Mouse (Mus musculus) A20 (cell line): ENCODE results near the gene Sema4a.

Source experiments
- DNase-seq: peaks from one replicate; pipeline ENCODE4 v3.0.0-alpha.2; 2011; ENCODE audit warnings: low read depth, low spot score

Sema4a gene

DNA sequence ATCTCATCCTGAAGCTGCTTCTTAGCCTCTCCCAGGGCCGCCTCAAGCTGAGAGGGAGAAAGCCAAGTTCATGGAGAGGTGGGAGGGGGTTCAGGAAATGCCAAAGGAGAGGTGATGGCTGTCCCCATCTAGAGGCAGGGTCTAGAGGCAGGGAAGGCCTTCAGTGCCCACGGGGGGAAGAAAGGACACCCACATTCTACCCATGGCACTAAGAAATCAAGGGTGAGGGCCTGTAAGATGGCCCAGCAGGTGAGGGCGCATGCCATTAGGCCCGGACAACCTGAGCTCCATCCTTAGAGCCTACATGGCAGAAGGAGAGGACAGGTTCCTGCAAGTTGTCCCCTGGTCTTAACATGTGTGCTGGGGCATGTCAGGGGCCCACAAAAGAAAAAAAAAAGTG lies 25.9 kb upstream of the Sema4a start:
- DNase-seq = no peak

DNA sequence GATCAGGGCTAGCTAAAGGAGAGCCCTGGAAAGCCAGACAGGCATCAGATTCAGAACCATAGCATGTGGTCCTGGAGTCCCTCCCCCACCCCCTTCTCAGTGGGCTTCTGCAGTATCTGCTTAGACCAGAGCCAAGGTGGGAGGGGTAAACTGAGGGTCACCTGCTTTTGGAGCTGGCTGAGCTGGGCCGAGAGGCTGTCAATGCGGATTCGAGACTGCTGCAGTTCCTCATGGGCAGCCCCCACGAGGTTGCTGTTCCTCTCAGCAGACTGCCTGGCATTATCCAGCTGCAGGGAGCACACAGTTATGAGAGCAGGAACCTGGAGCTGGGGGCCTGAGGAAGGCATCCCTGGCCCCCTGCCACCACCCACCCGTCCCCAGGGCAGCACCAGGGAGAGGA lies 25.1 kb upstream of the Sema4a start:
- DNase-seq = no peak

DNA sequence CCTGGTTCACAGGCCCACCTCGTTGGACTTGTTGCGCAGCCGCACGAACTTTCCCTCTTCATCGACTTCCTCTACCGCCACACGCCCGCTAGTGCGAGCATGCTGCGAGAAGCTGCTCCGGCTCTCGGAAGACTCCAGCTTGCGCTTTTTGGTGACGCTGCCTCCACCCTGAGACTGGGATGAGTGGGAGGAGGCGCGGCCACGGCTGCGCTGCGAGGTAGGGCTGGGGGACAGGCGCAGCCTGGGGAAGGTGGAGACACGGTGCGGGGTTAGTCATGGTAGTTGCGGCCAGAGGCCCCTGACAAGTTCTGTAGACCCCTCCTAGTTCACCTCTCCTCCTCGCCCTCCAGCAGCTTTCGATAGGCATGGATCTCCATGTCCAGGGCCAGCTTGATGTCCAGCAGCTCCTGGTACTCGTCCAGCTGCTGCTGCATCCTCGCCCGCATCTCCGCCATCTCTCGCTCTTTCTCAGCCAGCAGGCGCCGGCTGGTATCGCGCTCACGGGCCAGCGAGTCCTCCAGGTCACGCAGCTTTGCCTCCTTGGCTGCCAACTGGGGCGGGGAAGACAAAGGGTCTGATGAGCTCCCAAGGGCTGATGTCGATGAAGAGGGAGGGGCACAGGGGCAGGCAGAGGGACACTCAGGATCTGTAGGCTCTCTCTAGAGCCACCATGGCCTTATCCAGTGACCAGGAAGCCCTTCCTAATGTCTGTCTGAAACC lies 23.8 kb upstream of the Sema4a start:
- no peak for DNase-seq

DNA sequence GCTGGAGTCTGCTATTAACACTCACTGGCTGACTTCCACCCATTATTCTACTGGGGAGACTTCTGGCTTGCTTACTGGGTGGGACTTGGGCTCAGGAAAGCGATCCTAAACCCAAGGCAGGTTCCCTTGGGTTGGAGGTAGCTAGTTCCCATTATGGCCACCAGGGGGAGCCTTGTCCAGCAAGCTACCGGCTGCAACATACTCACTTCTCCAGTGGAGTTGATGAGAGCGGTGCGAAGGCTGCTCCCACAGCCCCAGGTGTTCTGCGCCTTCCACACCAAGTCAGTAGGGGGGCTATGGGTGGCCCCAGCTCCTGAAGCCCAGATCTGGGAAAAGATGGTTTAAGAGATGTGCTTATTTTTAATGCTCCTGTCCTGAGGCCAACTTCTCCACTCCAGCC lies 22.6 kb upstream of the Sema4a start:
- peak; percentile 68 for DNase-seq

DNA sequence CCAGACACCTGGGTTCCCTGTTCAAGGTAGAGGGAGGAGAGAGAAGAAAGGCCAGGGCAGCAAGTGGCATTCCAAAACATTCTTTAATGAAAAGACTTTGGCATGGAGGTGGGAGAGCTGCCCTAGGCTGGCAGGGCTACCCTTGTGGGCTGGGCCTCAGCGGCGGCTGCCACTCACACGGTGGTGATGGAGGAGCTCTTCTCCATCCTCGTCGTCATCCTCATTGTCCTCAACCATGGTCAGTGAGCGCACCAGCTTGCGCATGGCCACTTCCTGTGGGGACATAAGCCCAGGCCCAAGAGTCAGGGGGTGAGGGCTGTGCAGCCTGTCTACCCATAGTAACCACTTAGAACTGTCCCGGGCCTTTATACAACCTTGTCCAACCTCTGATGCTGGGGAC lies 22.2 kb upstream of the Sema4a start:
- DNase-seq = no peak

DNA sequence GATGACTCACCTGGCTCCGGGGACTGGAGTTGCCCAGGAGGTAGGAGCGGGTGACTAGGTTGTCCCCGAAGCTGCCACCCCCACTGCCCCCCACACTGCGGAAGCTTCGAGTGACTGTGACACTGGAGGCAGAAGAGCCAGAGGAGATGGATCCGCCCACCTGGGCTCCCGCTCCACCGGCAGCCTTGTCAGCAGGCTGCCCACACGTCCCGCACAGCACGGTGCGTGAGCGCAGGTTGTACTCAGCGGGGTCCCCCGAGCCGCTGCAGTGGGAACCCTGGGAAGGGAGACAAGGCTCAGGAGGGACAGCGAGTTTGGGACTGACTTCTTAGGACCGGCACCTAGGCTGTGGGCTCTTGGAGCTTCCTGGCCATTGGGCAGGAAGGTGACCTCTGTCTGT lies 21.4 kb upstream of the Sema4a start:
- no peak for DNase-seq

DNA sequence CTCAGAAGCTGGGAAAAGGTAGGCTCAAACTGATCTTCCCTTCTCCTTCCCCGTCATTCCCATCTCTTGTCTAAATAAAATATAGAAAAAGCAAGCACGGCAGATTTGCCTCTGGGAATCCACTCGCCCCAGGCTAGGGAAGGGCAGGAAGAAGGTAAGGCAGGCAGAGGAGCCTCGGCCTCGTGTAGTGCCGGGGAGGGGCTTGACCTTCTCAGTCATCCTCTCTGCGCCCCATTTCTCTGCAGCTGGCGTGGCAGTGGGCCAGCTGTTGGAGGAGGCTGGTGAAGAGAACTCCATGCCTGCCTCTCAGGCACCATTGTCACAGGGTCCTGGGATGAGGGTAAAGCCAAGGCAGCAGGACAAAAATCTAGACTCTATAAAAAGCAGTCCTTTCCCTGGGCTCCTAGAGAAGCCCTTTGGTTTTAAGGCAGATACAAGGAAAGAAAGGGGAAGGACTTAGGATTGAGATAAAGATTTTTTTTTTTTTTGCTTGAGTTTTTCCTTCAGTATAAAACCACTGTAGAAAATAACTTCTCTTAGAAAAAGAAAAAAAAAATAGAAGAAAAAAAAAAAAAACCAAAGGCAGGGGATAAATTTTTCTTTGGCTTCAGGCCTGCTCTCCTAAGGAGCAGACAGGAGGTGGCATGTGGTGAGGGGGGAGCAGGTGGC lies 20.5 kb upstream of the Sema4a start:
- no peak for DNase-seq

DNA sequence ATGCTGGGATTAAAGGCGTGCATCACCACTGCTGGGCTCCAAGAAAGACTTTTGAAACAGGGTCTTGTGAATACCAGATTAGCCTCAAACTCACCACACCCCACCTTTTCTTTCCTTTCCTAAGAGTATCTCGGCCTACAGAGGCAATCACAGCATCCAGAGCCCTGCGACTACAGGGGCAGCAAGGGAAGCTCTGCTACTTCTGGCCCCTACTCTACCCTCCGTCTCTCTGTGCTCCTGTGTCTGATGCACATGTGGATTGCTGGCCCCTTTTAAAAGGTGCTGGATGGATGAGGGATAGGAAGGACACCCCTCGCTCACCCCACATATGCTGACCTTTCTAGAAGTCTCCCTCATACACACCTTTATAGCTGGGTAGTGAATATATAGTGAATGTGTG lies 19.7 kb upstream of the Sema4a start:
- no peak for DNase-seq

DNA sequence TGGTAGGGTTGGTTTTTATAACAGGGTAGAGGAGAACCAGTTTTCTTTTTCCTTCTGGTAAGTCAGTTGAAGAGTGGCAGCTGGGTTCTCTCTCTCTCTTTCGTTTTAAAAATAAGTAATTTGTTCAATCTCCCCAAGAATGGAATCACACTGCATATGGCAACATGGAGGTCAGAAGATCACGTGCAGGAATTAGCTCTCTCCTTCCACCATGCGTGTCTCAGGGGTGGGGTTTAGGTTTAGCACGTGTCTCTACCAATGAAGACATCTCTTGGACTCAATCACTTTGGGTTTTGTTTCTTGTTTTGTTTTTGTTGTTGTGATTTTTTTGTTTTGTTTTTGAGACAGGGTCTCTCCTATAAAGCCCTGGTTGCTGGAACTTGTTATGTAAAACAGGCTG lies 18.8 kb upstream of the Sema4a start:
- no peak for DNase-seq

DNA sequence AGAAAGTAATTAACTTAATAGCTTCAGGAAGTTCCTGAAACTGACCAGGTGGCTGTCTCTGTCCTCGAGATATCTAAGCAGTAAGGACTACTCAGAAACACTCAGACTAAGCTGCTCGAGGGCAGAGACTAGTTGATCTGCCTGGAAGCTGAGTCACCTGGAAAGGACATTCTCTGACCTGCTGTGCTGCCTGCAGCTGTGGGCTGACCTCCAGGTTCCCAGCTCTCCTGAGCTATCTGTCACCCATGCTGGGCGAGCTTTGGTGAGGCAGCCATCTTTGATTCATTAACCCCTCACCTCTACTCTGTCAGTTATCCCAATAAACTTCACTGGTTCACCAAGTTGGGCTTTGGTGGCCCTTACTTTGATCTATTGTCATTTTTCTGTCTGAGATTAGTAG lies 18.2 kb upstream of the Sema4a start:
- no peak for DNase-seq

DNA sequence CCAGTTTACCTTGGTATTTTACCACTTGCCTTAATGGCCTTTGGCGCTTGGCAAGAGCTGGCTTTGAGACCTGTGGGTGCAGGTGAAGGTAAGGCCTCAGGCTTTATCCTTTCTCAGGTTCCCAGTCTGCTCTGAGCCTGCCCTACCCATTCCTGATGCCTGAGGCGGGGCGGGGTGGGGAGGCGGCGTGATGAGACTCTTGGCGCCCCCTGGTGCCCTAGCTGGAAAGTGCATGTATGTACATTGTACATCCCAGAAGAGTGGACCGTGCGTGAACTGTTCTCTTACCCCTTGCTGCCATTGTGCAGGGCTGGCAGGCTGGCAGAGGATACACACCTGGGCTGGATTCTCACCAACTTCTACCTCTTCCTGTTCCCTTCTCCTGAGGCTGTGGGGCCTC lies 16.8 kb upstream of the Sema4a start:
- peak; percentile 75 for DNase-seq

DNA sequence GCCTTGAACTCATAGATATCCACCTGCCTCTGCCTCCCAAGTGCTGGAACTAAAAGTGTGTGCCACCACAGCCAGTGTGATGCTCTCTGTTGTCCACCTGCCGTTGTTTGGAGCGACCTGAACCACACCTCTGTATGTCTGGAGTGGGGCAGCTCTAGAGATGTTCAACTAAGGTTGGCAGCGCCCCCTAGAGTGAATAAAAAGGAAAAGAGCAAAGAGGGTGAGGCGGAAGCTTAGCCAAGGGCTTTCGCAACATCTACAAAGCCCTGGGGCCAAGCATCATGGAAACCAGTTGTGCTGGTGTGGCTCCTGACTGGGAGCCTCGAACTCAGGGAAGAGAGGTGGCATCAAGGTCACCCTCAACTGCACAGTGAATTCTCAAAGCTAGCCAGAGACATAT lies 15.4 kb upstream of the Sema4a start:
- peak; percentile 73 for DNase-seq

DNA sequence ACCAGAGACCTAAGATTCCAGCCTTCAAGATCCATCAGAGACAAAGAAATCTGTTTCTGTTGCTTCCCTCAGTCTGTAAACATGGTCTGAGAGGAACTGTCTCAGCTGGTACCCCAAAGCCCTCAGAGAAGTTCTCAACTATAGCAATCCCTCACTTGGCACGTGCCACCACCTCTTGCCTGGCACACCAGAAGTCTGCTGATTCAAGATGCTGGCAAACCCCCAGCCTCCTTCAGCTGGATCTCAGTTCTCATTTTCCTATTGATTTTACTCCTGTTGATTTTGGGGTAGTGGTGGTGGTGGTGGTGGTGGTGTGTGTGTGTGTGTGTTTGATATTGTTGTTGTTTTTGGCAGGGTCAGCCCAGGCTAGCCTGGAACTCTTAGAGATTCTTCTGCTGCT lies 12.6 kb upstream of the Sema4a start:
- DNase-seq = no peak

DNA sequence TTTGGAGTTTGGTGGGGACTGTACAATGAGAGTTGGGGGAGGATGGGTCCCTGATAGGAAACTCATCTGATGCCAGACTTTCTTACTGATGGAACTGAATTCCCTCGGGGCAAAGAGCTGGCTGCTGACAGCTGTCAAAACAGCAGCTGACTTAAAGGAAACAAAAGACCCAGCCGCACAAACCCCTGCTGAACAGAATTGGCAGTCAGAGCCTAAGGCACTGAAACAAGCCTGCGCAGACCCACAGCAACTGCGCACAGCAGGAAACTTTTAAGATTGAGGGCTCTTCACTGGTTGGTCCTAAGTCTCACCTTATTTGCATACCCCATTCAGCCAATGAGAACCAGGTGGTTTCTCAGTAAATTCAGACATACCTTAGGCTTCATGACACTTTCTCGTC lies 12.0 kb upstream of the Sema4a start:
- no peak for DNase-seq

DNA sequence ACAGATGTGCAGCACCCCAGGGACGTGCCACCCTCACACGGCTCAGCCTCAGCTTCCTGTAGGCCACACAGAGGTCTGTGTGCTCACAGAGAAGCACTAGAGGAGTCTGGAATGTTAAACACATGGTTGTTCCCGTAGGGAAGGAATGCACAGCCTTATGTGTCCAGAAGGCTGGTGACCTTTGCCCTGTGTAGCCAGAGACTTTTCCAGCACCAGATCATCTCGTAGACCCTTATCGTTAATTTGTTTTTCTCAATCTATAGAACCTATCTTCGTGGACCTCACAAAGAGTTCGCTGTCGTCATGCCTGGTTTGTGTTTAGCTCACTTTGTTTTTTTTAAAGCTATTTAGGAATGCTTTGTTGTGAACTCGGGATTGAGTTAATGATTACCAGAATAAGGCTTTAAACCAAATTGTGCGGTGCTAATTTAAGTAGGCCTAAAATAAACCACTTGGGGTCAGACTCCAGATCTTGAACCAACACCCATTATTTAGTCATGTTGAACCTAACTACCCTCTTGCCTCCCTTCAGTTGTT lies 10.0 kb upstream of the Sema4a start:
- DNase-seq = no peak

DNA sequence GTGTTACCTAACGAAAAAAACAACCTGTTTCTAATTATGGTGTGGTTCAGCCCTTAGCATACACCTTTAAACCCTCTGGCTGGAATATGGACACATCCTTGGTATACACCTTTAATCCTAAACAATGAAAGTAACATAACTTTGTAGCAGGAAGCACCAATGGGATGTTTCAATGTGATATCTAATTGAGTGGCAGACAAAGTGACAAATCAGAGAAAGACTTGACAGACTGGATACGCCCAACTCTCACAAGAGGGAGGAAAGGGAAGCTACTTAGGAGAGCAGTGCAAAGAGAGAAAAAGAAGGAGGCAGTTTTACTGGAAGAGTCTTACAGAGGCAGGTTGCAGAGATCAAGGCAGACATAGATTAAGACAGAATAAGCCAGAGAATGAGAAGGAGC lies 8.5 kb upstream of the Sema4a start:
- DNase-seq = no peak

DNA sequence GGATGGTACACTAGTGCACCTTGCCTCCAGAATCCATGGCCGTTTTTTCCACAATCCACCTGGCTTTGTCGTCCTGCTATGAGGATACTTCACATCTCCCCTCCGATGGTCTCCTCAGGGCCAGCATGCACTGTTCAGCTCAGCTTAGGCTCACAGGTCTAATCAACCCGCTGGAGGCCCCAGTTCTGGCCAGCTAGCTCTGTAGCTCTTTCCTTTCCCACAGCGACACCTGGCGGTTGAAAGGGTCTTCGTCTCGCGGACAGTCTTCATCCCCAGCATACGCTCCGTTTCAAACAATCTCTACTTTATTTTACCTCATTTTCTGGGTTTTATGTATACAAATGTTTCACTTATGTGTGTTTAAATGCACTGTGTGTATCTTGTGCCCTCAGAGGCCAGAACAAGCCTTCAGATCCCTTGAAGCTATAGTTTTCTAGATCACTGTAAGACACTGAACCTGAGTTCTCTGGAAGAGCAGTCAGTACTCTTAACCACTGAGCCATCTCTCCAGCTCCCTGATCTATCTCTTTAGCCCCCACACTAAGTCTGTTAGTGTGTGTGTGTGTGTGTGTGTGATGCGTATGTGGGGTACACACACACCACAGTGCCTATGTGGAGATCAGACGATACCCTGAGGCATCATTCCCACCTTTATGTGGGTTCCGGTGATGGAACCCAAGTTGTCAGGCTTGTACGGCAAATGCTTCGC lies 6.3 kb upstream of the Sema4a start:
- DNase-seq = peak; percentile 84

DNA sequence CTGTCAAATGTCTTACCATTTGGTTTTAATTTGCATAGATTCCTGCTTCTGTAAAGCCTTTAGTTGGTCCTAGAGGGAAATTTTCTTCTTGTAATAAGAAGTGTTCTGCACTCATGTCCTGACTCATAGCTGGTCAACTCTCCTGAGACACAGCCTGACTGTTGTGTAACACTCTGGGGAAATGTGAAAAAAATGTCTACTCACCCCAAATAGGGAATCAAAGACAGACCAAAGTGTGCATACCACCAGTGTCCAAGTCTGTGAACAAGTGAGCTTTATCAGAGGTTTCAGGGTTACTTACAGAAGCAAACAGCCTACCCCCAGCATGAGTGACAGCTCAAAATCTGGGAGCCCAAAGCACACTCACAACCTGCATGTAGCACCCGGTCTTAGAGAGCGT lies 4.1 kb upstream of the Sema4a start:
- no peak for DNase-seq

DNA sequence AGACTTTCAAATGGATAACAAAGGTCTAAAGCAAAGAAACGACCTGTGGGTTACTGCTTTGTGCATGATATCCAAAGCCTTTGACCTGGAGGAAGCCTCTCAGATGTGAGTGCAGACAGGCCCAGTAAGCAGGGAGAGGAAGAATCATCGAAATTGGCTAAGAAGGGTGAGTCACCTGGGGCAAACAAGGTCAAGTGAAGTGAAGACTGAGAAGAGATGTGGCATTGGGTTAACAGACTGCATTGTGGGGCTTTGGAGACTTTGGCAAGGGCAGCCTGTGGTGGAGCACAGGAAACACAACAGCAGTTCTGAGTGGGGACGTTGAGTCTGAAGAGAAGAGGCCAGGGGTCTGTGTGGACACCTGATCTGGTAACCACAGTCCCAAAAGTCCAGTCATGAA lies 3.4 kb upstream of the Sema4a start:
- DNase-seq = no peak

DNA sequence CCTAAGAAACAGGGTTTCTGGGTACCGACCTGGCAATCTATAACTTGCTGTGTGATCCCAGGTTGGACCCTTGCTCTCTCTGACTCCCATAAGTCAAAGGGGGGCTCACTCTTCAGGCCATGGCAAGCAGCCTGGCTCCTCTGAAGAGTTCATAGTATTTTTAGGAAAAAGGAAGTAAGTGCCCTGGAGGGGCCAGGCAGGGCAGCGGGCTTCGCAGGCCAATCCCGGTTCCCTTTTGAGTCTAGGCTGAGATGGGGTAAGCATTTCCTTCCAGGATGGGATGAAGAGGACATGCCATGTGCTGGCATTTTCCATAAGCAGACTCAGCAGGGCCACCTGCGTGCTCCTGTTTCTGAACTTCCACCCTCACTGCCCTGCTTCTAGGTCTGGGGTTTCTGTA lies 953 bp downstream of the Sema4a start:
- no peak for DNase-seq

DNA sequence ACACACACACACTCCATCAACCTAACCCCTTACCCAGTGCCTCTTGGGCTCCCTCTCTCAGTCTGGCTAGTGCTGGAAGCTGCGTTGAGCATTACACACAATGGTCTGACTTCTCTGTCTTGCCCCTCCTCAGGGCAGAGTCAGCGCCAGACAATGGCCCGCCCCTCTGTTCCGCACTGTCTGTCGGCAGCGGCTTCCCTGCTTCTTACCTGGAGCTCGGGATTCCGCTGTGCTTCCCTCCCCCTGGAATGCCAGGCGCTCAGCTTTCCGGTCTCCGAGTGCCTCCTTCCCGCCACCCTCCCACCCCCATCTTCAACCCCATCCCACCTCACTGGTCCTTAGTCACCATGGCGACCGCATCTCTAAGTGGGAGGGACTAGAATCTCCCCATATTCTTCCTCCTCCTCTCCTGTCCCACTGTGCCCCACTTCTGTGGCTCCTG lies 2.2 kb downstream of the Sema4a start:
- no peak for DNase-seq

DNA sequence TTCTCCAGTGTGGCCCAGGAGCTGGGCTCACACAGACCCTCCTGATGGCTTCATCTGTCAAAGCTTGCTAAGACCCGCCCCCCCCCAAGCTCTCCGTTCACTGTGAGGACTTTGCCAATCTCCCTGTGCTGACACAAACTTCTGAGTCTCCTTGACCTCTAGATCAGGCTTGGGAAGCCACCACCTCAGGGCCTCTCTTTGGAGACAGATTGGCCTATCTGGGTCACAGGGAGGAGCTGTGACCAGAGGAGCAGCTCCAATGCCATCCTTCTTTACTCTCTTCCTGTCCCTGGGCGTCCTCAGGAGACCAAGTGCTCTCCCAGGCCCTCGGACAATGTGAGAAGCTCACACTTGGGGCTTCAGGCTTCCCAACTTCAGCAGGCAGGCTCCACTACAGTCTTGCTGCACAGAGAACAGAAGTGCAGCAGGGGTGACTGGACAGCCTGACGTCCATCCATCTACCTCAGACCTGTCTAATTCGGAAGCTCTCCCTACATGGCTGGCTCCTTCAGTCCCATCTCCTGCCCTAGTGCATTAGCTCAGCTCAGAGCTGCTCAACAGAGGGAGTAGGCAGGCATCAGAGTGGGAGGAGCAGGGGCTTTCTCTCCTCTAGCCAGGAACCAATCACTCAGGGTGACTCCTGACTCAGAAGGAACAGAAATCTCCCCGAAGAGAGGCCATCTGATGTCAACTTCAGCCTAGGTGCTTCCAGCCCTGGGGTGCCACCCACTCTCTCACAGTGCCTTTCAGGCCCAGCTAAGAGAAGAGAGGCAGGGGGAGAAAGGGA lies 4.0 kb downstream of the Sema4a start:
- DNase-seq = peak; percentile 25
